Mouse (Mus musculus) lung, postnatal 25 days (tissue): Measurements from ENCODE around the gene Rnf114.

Experiments
- DNase-seq: peaks from one replicate; pipeline ENCODE4 v3.0.0; 2022; ENCODE audit warnings: low spot score

Rnf114 gene

GRCm38 (mm10) chr2:167474218-167474617 is 18.2 kb upstream of the Rnf114 start:
- DNase-seq, result no peak

DNA sequence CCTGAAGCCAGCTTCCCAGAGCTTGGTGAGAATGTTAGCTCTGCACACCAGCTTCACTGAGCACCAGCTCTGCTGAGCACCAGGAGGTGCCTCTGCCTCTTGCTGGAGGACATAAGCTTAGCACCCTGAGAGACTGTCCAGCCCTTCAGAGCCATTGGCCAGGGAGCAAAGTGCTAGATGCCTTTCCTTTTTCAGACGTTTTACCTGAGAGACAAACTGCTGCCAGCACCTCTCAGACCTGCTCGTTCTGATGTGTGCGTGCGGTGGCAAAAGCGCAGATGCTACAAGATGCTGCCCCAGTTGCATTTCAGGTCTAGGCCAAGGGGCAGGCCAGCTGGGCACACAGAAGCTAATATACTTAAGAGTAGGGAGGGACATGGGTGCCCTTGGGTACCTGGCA is 16.8 kb upstream of the Rnf114 start:
- no peak for DNase-seq

- DNase-seq, result no peak
Measured at GRCm38 (mm10) chr2:167476200-167476688, 16.2 kb upstream of the Rnf114 start.

- no peak for DNase-seq
Measured at GRCm38 (mm10) chr2:167476762-167477161, 15.7 kb upstream of the Rnf114 start.

- no peak for DNase-seq
Measured at GRCm38 (mm10) chr2:167478128-167478527, 14.3 kb upstream of the Rnf114 start.

DNA sequence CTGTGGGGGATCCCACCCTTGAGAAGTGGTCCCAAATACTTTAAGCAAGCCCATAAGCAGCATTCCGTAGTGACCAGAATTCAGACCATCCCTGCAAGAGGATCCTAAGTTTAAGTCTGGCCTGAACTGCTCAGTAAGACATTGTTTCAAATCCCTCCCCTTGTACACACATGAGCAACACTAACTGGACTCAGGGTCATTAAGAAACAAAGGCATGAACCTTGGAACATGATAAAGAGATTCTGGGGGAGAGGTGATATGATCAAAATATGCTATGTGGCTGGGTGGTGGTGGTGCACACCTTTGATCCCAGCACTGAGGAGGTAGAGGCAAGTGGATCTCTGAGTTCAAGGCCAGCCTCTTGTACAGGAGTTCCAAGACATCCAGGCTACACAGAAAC is 12.9 kb upstream of the Rnf114 start:
- DNase-seq, result no peak

- DNase-seq, result no peak
Measured at GRCm38 (mm10) chr2:167482681-167483080, 9.8 kb upstream of the Rnf114 start.

GRCm38 (mm10) chr2:167483081-167483826 is 9.2 kb upstream of the Rnf114 start:
- no peak for DNase-seq

GRCm38 (mm10) chr2:167483827-167484410 is 8.5 kb upstream of the Rnf114 start:
- no peak for DNase-seq

DNA sequence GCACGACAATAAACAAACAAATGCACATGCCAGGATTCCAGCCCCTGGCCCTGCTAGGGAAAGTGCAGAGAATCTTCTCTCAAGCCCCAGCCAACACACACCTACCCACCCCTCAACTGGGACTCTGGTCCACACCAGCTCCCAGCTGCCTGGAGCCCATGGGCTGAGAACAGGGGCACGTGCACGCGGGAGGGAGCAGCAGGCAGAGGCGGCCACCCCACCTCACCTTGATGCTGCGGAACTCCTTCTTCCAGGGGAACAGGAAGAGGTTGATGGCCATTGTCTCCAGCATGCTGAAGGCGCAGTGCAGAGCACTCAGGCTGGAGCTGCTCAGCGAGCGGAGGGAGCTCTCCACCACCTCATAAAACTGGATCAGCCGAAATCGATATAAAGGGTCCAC is 7.5 kb upstream of the Rnf114 start:
- no peak for DNase-seq

- peak; percentile 42 for DNase-seq
Measured at GRCm38 (mm10) chr2:167485501-167486377, 6.7 kb upstream of the Rnf114 start.

DNA sequence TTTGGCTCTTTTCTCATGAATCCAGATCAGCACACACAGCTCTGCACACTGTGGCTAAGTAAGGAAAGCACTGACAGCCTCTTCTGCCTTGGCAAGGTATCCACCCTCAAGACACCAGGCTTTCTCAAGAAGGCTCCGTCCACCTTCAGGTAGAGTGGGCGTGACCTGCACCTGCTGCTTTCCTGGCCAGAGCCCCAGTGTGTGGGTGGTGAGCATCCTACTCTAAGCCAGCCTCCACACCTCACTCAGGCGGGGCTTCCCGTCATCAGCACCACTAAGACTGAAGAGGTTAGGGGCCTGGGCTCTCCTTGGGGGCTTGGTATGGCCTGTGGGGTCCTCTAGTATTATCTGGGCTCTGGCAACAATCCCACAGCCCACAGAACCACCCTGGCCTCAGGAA is 5.9 kb upstream of the Rnf114 start:
- no peak for DNase-seq

GRCm38 (mm10) chr2:167487551-167487950 is 4.9 kb upstream of the Rnf114 start:
- DNase-seq, result no peak

- DNase-seq, result no peak
Measured at GRCm38 (mm10) chr2:167487994-167488393, 4.5 kb upstream of the Rnf114 start.

DNA sequence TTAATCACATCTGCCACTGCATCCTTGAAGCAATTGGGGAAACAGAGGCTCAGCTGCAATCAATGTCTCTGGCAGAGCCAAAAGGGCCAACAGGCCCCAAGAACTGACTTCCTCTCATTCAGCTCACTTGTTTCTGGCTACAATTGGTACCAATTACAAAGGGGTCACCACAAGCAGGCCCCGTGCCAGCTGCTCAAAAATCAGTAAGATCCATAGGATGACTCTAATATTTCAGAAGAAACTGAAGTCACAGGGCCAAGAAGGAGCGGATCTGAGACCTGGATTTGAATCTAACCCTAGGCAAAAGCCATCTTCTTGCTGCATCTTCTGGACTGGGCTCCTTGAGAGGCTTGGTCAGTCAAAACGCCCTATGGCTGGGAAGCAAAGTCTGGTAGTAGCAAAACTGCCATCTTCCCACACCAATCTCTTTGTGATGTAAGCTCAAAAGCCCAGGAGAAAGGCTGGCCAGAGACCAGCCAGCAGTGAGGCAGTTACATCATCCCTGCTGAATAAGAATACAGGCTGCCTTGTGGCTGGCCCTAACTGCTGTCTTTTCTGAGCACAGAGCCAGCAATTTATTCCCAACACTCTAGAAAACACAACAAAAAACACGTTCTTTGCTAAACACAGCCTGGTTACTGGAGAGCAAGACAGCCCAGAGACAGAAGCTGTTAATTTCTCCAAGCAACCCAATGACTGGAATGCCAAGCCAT is 1.5 kb upstream of the Rnf114 start:
- DNase-seq, result no peak

DNA sequence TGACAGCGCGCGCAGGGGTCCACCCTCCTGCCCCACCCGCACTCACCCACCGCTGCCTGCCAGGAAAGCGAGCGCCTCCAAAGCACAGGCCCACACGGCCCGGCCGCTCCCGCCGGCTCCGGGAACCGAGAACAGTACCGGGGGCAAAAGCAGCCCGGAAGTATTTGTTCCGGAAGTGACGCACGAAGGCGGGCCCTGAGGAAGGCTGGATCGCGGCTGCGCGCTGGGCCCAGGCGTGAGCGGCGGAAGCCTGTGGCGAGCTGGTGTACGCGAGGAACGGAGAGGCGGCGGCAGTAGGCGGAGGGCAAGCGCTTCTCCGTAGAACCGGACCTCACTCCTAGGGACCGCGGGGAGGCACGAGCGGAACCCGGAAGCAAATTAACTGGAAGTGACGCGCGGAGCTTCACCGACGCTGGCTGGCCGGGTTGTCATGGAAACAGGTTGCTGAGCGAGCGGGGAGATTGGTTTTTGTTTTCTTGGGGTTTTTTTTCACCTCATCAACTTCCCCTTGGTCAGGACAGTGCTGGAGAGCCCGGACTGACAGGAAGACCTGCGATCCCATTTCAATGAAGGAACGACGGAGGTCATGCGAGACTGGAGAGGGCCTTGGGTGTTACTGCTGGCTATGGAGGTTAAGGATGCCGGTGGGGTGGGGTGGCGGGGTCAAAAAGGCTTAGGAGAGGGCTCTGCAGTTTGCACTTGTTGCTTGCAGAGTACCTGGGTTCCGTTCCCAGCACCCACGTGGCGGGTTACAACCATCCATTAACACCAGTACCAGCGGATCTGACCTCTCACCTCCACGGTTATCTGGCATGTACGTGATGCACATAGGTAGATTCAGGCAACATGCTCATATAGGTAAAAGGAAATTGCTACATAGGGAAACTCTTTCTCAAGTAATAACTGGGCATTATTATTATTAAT is 530 bp downstream of the Rnf114 start, which contains the start of gene Spata2:
Gene Spata2, minus strand, starts transcription at position 175 of the 924 bp plus-strand sequence.
- peak; percentile 94 for DNase-seq

- DNase-seq, result no peak
Measured at GRCm38 (mm10) chr2:167496437-167496836, 4.0 kb downstream of the Rnf114 start.

GRCm38 (mm10) chr2:167497272-167497671 is 4.8 kb downstream of the Rnf114 start:
- DNase-seq, result peak; percentile 64

DNA sequence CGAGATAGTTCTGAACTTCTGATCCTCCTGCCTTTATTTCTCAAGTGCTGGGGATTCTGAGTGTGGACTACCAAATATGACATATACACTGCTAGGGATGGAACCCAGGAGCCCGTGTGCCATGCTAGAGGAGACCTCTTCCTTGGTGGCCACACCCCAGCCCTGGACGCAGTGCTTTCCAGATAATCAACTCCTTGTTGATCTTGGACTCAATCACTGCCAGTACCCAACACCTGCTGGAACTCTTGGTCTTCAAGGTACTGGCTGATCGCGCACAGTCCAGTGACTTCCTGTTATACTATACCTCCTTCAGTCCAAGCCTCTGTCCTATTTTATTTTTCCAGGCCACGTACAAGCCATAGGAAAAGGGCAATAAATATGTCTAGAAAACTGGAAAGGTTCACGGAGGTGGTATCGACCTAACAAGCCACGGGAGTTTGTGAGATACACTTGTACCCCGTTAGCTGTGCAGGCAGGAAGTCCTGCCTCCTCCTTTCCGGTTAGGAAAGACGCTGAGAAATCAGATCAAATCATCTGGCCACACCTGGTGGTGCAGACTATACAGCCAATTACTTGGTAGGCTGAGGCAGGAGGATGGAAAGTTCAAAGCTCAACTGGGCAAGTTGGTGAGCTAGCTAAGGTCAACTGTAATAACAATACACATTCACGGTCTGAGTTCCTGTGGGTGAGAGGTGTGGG is 10.3 kb downstream of the Rnf114 start:
- DNase-seq, result no peak

DNA sequence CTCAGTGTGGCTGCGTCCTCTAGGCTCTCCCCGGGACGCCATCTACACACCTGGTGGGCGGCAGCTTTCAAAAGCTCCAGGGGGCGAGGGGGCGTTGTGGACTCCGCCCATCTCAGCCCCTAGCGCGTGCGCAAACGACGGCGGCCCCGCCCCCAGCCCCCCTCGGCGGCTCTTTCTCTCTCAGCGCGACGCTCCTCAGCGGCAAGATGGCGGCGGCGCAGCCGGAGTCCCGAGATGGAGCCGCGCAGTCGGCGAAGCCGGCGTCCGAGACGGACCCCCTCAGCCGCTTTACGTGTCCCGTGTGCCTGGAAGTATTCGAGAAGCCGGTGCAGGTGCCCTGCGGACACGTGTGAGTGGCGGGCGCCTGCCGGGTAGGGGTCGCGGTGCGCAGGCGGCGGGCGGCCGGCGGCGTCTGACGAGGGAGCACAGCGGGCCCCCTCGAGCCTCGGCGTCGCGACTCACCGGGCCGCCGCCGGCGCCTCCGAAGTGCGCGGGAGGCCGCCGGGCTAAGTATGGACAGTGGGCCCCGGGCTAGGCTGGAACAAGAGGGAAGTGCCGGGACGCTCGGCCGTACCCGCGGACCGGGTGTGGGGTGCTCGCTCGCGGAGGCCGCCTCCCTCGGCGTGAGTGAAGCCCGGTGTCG is 10.9 kb downstream of the Rnf114 start:
- DNase-seq, result peak; percentile 81
